Mouse (Mus musculus) hindbrain, embryonic 13.5 days (tissue): ENCODE data around the gene Rec114. TPM values are rescaled to one million over a fixed set of nuclear protein-coding genes. Genes with fewer than 3 reads are reported as not detected.

Source experiments
- ATAC-seq: fragments of 200-750 bp; cut with Nextera tagmentation; 2 replicates; pipeline ENCODE4 v1.8.0; 2017; ENCODE audit warnings: moderate TSS enrichment; ENCODE audit not compliant: low FRiP score
- H3K27ac ChIP-seq: fragments of 300-500 bp; sonication (generic); 2 replicates; pipeline ENCODE4 v1.5.1; 2015; ENCODE audit warnings: inconsistent platforms, mild to moderate bottlenecking, moderate library complexity
- H3K27me3 ChIP-seq: fragments of 300-500 bp; sonication (generic); 2 replicates; pipeline ENCODE4 v1.6.1; 2015; ENCODE audit warnings: mild to moderate bottlenecking, inconsistent platforms
- H3K36me3 ChIP-seq: fragments of 300-500 bp; sonication (generic); 2 replicates; pipeline ENCODE4 v1.6.1; 2015; ENCODE audit warnings: mild to moderate bottlenecking, inconsistent platforms
- H3K4me1 ChIP-seq: fragments of 300-500 bp; sonication (generic); replicated peaks from 2 replicates; pipeline ENCODE4 v1.6.1; 2015; ENCODE audit warnings: inconsistent platforms
- H3K4me2 ChIP-seq: fragments of 300-500 bp; sonication (generic); 2 replicates; pipeline ENCODE4 v1.6.1; 2015; ENCODE audit warnings: inconsistent platforms, mild to moderate bottlenecking, moderate library complexity
- H3K4me3 ChIP-seq: fragments of 300-500 bp; sonication (generic); 2 replicates; pipeline ENCODE4 v1.5.1; 2015; ENCODE audit warnings: mild to moderate bottlenecking, inconsistent platforms
- H3K9ac ChIP-seq: fragments of 300-500 bp; sonication (generic); 2 replicates; pipeline ENCODE4 v1.6.1; 2015; ENCODE audit warnings: mild to moderate bottlenecking, inconsistent platforms
- H3K9me3 ChIP-seq: fragments of 300-500 bp; sonication (generic); 2 replicates; pipeline ENCODE4 v1.6.1; 2016; ENCODE audit warnings: inconsistent platforms
- WGBS: fragments of 180-500 bp; shearing (Covaris S2); methylation state at CpG from one replicate; pipeline ENCODE4 v1.1.7; 2015; 5-methylcytosine and 5-hydroxymethylcytosine counted together
- polyA plus RNA-seq: library from polyadenylated mRNA; unstranded; fragments of >200 nt; fragmentation: Nextera tagmentation; extraction: Ambion mirVana; gene quantifications from 2 replicates; pipeline ENCODE4 v1.2.1, GENCODE M21; 2015

Rec114 gene
- polyA plus RNA-seq, 1 experiment from 2014 or later = 1.5 TPM

GRCm38 (mm10) chr9:58615064-58615938, 128.5 kb downstream of the Rec114 start:
- Histone ChIP-seq H3K9ac (no peak overlapping the region), H3K27ac (no peak overlapping the region), H3K4me2 (no peak overlapping the region), H3K27me3 (no peaks in the 10 kb centered on the region), H3K4me1 (peaks cover 10% of the 10 kb centered on the region; the same call in 1 of the 2 replicates), H3K9me3 (no peaks in the 10 kb centered on the region), H3K36me3 (no peaks in the 10 kb centered on the region), H3K4me3 (no peak overlapping the region)
- ATAC-seq = no peak
- WGBS = 88% methylated on average over 3 of the region's 3 CpGs

- H3K4me2 ChIP-seq = no peak overlapping the region
- H3K9me3 ChIP-seq = no peaks in the 10 kb centered on the region
- no peaks in the 10 kb centered on the region for H3K27me3 ChIP-seq
- no peaks in the 10 kb centered on the region for H3K36me3 ChIP-seq
- no peak for ATAC-seq
- H3K4me1 ChIP-seq = peaks cover 10% of the 10 kb centered on the region; the same call in 1 of the 2 replicates
- H3K4me3 ChIP-seq = no peak overlapping the region
- H3K27ac ChIP-seq = no peak overlapping the region
- H3K9ac ChIP-seq = no peak overlapping the region
- WGBS = 88% methylated on average over 1 of the region's 1 CpGs
Measured at GRCm38 (mm10) chr9:58613790-58614189, 130.0 kb downstream of the Rec114 start.

Other genes with a start within 250 kb of the Rec114 start
- 34.1 and 34.4 TPM in 2 replicates for gene Cd276, start 188.5 kb downstream of the Rec114 start, polyA plus RNA-seq
- gene Nptn, start 161.7 kb downstream of the Rec114 start, polyA plus RNA-seq = 140 and 144 TPM in 2 replicates
- gene Hcn4, start 79.4 kb upstream of the Rec114 start, polyA plus RNA-seq = 3.0 and 3.1 TPM in 2 replicates